9 mouse cellular contexts compared by ENCODE assay signal in genomic region chr15:83518215-83519048, GRCm38 (mm10). TPM values are rescaled to one million over a fixed set of nuclear protein-coding genes. Genes with fewer than 3 reads are reported as not detected.
DNase-seq lines count a peak whose midpoint lies in the region; ATAC-seq lines count a peak whose summit lies in the region.
"Had no signal": no experiment of that assay in that cellular context is flagged by ENCODE, and none has a peak within 500 bp of the region (broad histone marks: within the 10 kb centered on the region; RNA-seq: fewer than 3 reads in every experiment).

No protein-coding gene starts in this region.

- H3K9ac ChIP-seq in hindbrain, embryonic 11.5 days (ENCODE audit: low read depth, low read length): no peak overlapping the region
- no peak overlapping the region for H3K9ac ChIP-seq in lung, embryonic 16.5 days (ENCODE audit: low read length)

- peak; percentile 82; the same call in 1 of the 2 replicates for ATAC-seq in frontal cortex, adult (ENCODE audit: low TSS enrichment)
- peak; percentile 25; the same call in 1 of the 2 replicates for ATAC-seq in hindbrain, embryonic 11.5 days (ENCODE audit: low FRiP score)
- ATAC-seq in lung, embryonic 16.5 days (ENCODE audit: low read depth): peak; percentile 73

- H3K27me3 ChIP-seq in hindbrain, embryonic 11.5 days (ENCODE audit: control insufficient read depth, insufficient read depth, low read length): no peaks in the 10 kb centered on the region
- no peaks in the 10 kb centered on the region for H3K27me3 ChIP-seq in lung, embryonic 16.5 days (ENCODE audit: control insufficient read depth, insufficient read depth, low read depth, low read length)

- peaks cover 4% of the 10 kb centered on the region; the same call in 1 of the 2 replicates for H3K4me1 ChIP-seq in hindbrain, embryonic 11.5 days (replicated peaks; ENCODE audit: control insufficient read depth, insufficient read depth, low read length)
- no peaks in the 10 kb centered on the region; the same call in 1 of the 2 replicates for H3K4me1 ChIP-seq in lung, embryonic 16.5 days (replicated peaks; ENCODE audit: control insufficient read depth, insufficient read depth, low read length)

- H3K4me3 ChIP-seq in hindbrain, embryonic 11.5 days (ENCODE audit: low read depth, low read length): no peak overlapping the region
- H3K4me3 ChIP-seq in lung, embryonic 16.5 days (ENCODE audit: low read length): no peak overlapping the region

- 42% methylated on average over 20 of the region's 20 CpGs for WGBS in hindbrain, embryonic 11.5 days
- WGBS in lung, embryonic 16.5 days: 30% methylated on average over 20 of the region's 20 CpGs

- no peaks in the 10 kb centered on the region for H3K9me3 ChIP-seq in hindbrain, embryonic 11.5 days (ENCODE audit: control insufficient read depth, low read length)
- no peaks in the 10 kb centered on the region for H3K9me3 ChIP-seq in lung, embryonic 16.5 days (ENCODE audit: control insufficient read depth, low read length)

- no peak overlapping the region for H3K4me2 ChIP-seq in hindbrain, embryonic 11.5 days (replicated peaks; ENCODE audit: low read depth, low read length)
- peak overlapping the region; percentile 20 for H3K4me2 ChIP-seq in lung, embryonic 16.5 days (ENCODE audit: low read depth, low read length)

- DNase-seq in Muller cell, postnatal 12 days (ENCODE audit: inconsistent ontology term): peak; percentile 65
- peak; percentile 69 for DNase-seq in cerebellum, adult 9-10 months
- peak; percentile 87 for DNase-seq in hindbrain, embryonic 11.5 days (ENCODE audit: low spot score)
- peak; percentile 45 for DNase-seq in layer of hippocampus, adult 9-11 months
- peak; percentile 53 for DNase-seq in ovary, postnatal 36 days (ENCODE audit: low spot score)
- peak; percentile 64 for DNase-seq in thymus, postnatal 4 days

- H3K36me3 ChIP-seq in hindbrain, embryonic 11.5 days (ENCODE audit: control insufficient read depth, insufficient read depth, low read length): no peaks in the 10 kb centered on the region
- no peaks in the 10 kb centered on the region for H3K36me3 ChIP-seq in lung, embryonic 16.5 days (ENCODE audit: control insufficient read depth, insufficient read depth, low read length)

- H3K27ac ChIP-seq in hindbrain, embryonic 11.5 days (ENCODE audit: low read depth, low read length): no peak overlapping the region
- no peak overlapping the region for H3K27ac ChIP-seq in lung, embryonic 16.5 days (ENCODE audit: low read length)
- H3K27ac ChIP-seq: macrophage had no signal

RNA-seq across cellular contexts. Expression of gene Ttll1, which starts 7.7 kb away (rescaled TPM):
- 37.0 and 38.9 TPM in 2 replicates for polyA plus RNA-seq in hindbrain, embryonic 11.5 days (2014; fragmentation: Nextera tagmentation; extraction: Ambion mirVana)
- polyA plus RNA-seq in lung, embryonic 16.5 days (2015; fragmentation: Nextera tagmentation; extraction: Ambion mirVana): 21.8 and 23.1 TPM in 2 replicates

RNA-seq across cellular contexts. Expression of gene Bik, which starts 8.2 kb away (rescaled TPM):
- polyA plus RNA-seq in hindbrain, embryonic 11.5 days (2014; fragmentation: Nextera tagmentation; extraction: Ambion mirVana): 2.1 and 3.3 TPM in 2 replicates
- 15.2 and 15.5 TPM in 2 replicates for polyA plus RNA-seq in lung, embryonic 16.5 days (2015; fragmentation: Nextera tagmentation; extraction: Ambion mirVana)
- polyA plus RNA-seq: macrophage had no signal

RNA-seq across cellular contexts. Expression of gene Tspo, which starts 45.0 kb away (rescaled TPM):
- polyA plus RNA-seq in hindbrain, embryonic 11.5 days (2014; fragmentation: Nextera tagmentation; extraction: Ambion mirVana): 27.4 and 32.0 TPM in 2 replicates
- 112 and 142 TPM in 2 replicates for polyA plus RNA-seq in lung, embryonic 16.5 days (2015; fragmentation: Nextera tagmentation; extraction: Ambion mirVana)

RNA-seq across cellular contexts. Expression of gene Mcat, which starts 45.2 kb away (rescaled TPM):
- 38.9 and 39.0 TPM in 2 replicates for polyA plus RNA-seq in hindbrain, embryonic 11.5 days (2014; fragmentation: Nextera tagmentation; extraction: Ambion mirVana)
- polyA plus RNA-seq in lung, embryonic 16.5 days (2015; fragmentation: Nextera tagmentation; extraction: Ambion mirVana): 26.6 and 28.2 TPM in 2 replicates

RNA-seq across cellular contexts. Expression of gene Pacsin2, which starts 54.0 kb away (rescaled TPM):
- 40.9 and 43.2 TPM in 2 replicates for polyA plus RNA-seq in hindbrain, embryonic 11.5 days (2014; fragmentation: Nextera tagmentation; extraction: Ambion mirVana)
- polyA plus RNA-seq in lung, embryonic 16.5 days (2015; fragmentation: Nextera tagmentation; extraction: Ambion mirVana): 71.4 and 73.6 TPM in 2 replicates

Comparison
In these comparisons a context has a peak if more than half of its experiments do, and no peak if none do; other contexts are left out.
1. ATAC-seq: peak in every context shown above with its lines; median percentile 82 in frontal cortex, adult; 73 in lung, embryonic 16.5 days; 25 in hindbrain, embryonic 11.5 days.